Mouse (Mus musculus) kidney, embryonic 14.5 days (tissue): ENCODE results near the gene Nup153. TPM values are rescaled to one million over a fixed set of nuclear protein-coding genes. Genes with fewer than 3 reads are reported as not detected.

Experiments
- ATAC-seq: fragments of 200-750 bp; cut with Nextera tagmentation; 2 replicates; pipeline ENCODE4 v1.8.0; 2017; ENCODE audit warnings: moderate number of reproducible peaks, mild to moderate bottlenecking, moderate TSS enrichment, moderate library complexity; ENCODE audit not compliant: low FRiP score, low TSS enrichment
- H3K27ac ChIP-seq: fragments of 300-500 bp; sonication (generic); 2 replicates; pipeline ENCODE4 v1.5.1; 2014; ENCODE audit warnings: low read depth, mild to moderate bottlenecking, low read length, moderate library complexity, mixed read lengths
- H3K27me3 ChIP-seq: fragments of 300-500 bp; sonication (generic); 2 replicates; pipeline ENCODE4 v1.6.1; 2014; ENCODE audit warnings: mild to moderate bottlenecking, low read length; ENCODE audit not compliant: control insufficient read depth, insufficient read depth
- H3K36me3 ChIP-seq: fragments of 300-500 bp; sonication (generic); 2 replicates; pipeline ENCODE4 v1.6.1; 2014; ENCODE audit warnings: low read length, mixed read lengths; ENCODE audit not compliant: control insufficient read depth, insufficient read depth
- H3K4me1 ChIP-seq: fragments of 300-500 bp; sonication (generic); 2 replicates; pipeline ENCODE4 v1.6.1; 2014; ENCODE audit warnings: low read length, mixed read lengths; ENCODE audit not compliant: control insufficient read depth, insufficient read depth
- H3K4me2 ChIP-seq: fragments of 300-500 bp; sonication (generic); replicated peaks from 2 replicates; pipeline ENCODE4 v1.6.1; 2014; ENCODE audit warnings: low read depth, mild to moderate bottlenecking, low read length
- H3K4me3 ChIP-seq: fragments of 300-500 bp; sonication (generic); 2 replicates; pipeline ENCODE4 v1.5.1; 2014; ENCODE audit warnings: mild to moderate bottlenecking, low read length
- H3K9ac ChIP-seq: fragments of 300-500 bp; sonication (generic); 2 replicates; pipeline ENCODE4 v1.6.1; 2014; ENCODE audit warnings: low read depth, mild to moderate bottlenecking, low read length, moderate library complexity
- H3K9me3 ChIP-seq: fragments of 300-500 bp; sonication (generic); 2 replicates; pipeline ENCODE4 v1.6.1; 2016; ENCODE audit warnings: low read length; ENCODE audit not compliant: control insufficient read depth
- WGBS: fragments of 180-500 bp; shearing (Covaris S2); extraction: QIAGEN DNeasy Blood & Tissue Kit; methylation state at CpG from one replicate; pipeline ENCODE4 v1.1.7; 2014; 5-methylcytosine and 5-hydroxymethylcytosine counted together
- polyA plus RNA-seq: library from polyadenylated mRNA; unstranded; fragments of >200 nt; fragmentation: Nextera tagmentation; extraction: Ambion mirVana; gene quantifications from 2 replicates; pipeline ENCODE4 v1.2.1, GENCODE M21; 2014

Gene Nup153
- polyA plus RNA-seq, 1 experiment from 2014 or later = 47.2 TPM

- H3K4me2 ChIP-seq = peak within 1 kb of the TSS; percentile 86
- peaks cover 5% of the 10 kb centered on the region for H3K4me1 ChIP-seq
- H3K36me3 ChIP-seq = peaks cover 18% of the 10 kb centered on the region; the same call in 1 of the 2 replicates
- WGBS = 1% methylated on average over 38 of the region's 46 CpGs
- no peaks in the 10 kb centered on the region for H3K9me3 ChIP-seq
- H3K27me3 ChIP-seq = no peaks in the 10 kb centered on the region
- peak; percentile 93 for ATAC-seq
- H3K27ac ChIP-seq = peak within 1 kb of the TSS; percentile 62
- H3K4me3 ChIP-seq = peak within 1 kb of the TSS; percentile 90
- peak within 1 kb of the TSS; percentile 87 for H3K9ac ChIP-seq
These were observed 58.6 kb downstream of the Nup153 start, which contains the start of gene Fam8a1 for GRCm38 (mm10) chr13:46669048-46669619. TSS of gene Fam8a1 (plus strand) at chr13:46669522.

GRCm38 (mm10) chr13:46663461-46663964 lies 64.2 kb downstream of the Nup153 start:
- 24% methylated on average over 4 of the region's 4 CpGs for WGBS
- no peak for ATAC-seq

GRCm38 (mm10) chr13:46659211-46659610 lies 68.5 kb downstream of the Nup153 start:
- ATAC-seq = no peak
- Histone ChIP-seq H3K4me2 (no peak overlapping the region), H3K4me3 (no peak overlapping the region), H3K9ac (no peak overlapping the region), H3K36me3 (no peaks in the 10 kb centered on the region), H3K27me3 (no peaks in the 10 kb centered on the region; the same call in 1 of the 2 replicates), H3K9me3 (no peaks in the 10 kb centered on the region), H3K4me1 (no peaks in the 10 kb centered on the region), H3K27ac (no peak overlapping the region)
- WGBS = 89% methylated on average over 5 of the region's 5 CpGs

More at GRCm38 (mm10) chr13:46663461-46663964, 64.2 kb downstream of the Nup153 start:
- Histone ChIP-seq H3K4me3 (no peak overlapping the region), H3K27me3 (no peaks in the 10 kb centered on the region; the same call in 1 of the 2 replicates), H3K4me2 (no peak overlapping the region), H3K27ac (no peak overlapping the region), H3K9ac (no peak overlapping the region), H3K4me1 (no peaks in the 10 kb centered on the region), H3K36me3 (no peaks in the 10 kb centered on the region), H3K9me3 (no peaks in the 10 kb centered on the region)

- H3K27me3 ChIP-seq = no peaks in the 10 kb centered on the region
- H3K36me3 ChIP-seq = no peaks in the 10 kb centered on the region
- no peak overlapping the region for H3K27ac ChIP-seq
- H3K9me3 ChIP-seq = no peaks in the 10 kb centered on the region
- WGBS = 83% methylated on average over 5 of the region's 5 CpGs
- H3K9ac ChIP-seq = no peak overlapping the region
- H3K4me3 ChIP-seq = no peak overlapping the region
- no peak for ATAC-seq
- no peaks in the 10 kb centered on the region for H3K4me1 ChIP-seq
- H3K4me2 ChIP-seq = no peak overlapping the region
These were observed 73.2 kb downstream of the Nup153 start for GRCm38 (mm10) chr13:46654566-46654965.

GRCm38 (mm10) chr13:46653671-46654070 lies 74.1 kb downstream of the Nup153 start:
- no peak overlapping the region for H3K4me3 ChIP-seq
- ATAC-seq = no peak
- H3K4me2 ChIP-seq = no peak overlapping the region
- no peak overlapping the region for H3K9ac ChIP-seq
- H3K36me3 ChIP-seq = no peaks in the 10 kb centered on the region
- 71% methylated on average over 4 of the region's 4 CpGs for WGBS
- H3K27ac ChIP-seq = no peak overlapping the region
- no peaks in the 10 kb centered on the region for H3K4me1 ChIP-seq
- no peaks in the 10 kb centered on the region for H3K27me3 ChIP-seq
- no peaks in the 10 kb centered on the region for H3K9me3 ChIP-seq

- H3K9ac ChIP-seq = no peak overlapping the region
- no peak overlapping the region for H3K4me2 ChIP-seq
- ATAC-seq = no peak
- H3K4me3 ChIP-seq = no peak overlapping the region
- no peaks in the 10 kb centered on the region for H3K27me3 ChIP-seq
- no peaks in the 10 kb centered on the region for H3K9me3 ChIP-seq
- WGBS = 84% methylated on average over 7 of the region's 7 CpGs
- no peaks in the 10 kb centered on the region for H3K36me3 ChIP-seq
- H3K27ac ChIP-seq = no peak overlapping the region
- H3K4me1 ChIP-seq = no peaks in the 10 kb centered on the region
These were observed 75.1 kb downstream of the Nup153 start for GRCm38 (mm10) chr13:46652671-46653070.

- 84% methylated on average over 7 of the region's 7 CpGs for WGBS
- Histone ChIP-seq H3K9ac (no peak overlapping the region), H3K36me3 (no peaks in the 10 kb centered on the region), H3K4me2 (no peak overlapping the region), H3K9me3 (no peaks in the 10 kb centered on the region), H3K4me1 (no peaks in the 10 kb centered on the region), H3K4me3 (no peak overlapping the region), H3K27me3 (no peaks in the 10 kb centered on the region), H3K27ac (no peak overlapping the region)
- ATAC-seq = no peak
These were observed 75.9 kb downstream of the Nup153 start for GRCm38 (mm10) chr13:46651853-46652252.

GRCm38 (mm10) chr13:46645476-46645875 lies 82.3 kb downstream of the Nup153 start:
- Histone ChIP-seq H3K36me3 (no peaks in the 10 kb centered on the region), H3K27ac (no peak overlapping the region)
- no peak for ATAC-seq

GRCm38 (mm10) chr13:46644175-46644574 lies 83.6 kb downstream of the Nup153 start:
- H3K9ac ChIP-seq = no peak overlapping the region
- peaks cover 7% of the 10 kb centered on the region; the same call in 1 of the 2 replicates for H3K9me3 ChIP-seq
- no peak overlapping the region for H3K27ac ChIP-seq
- no peak overlapping the region for H3K4me3 ChIP-seq
- ATAC-seq = no peak
- H3K4me2 ChIP-seq = no peak overlapping the region
- no peaks in the 10 kb centered on the region for H3K27me3 ChIP-seq
- H3K4me1 ChIP-seq = no peaks in the 10 kb centered on the region
- no peaks in the 10 kb centered on the region for H3K36me3 ChIP-seq
- 82% methylated on average over 6 of the region's 6 CpGs for WGBS

More at GRCm38 (mm10) chr13:46645476-46645875, 82.3 kb downstream of the Nup153 start:
- no peak overlapping the region for H3K4me2 ChIP-seq
- H3K4me1 ChIP-seq = no peaks in the 10 kb centered on the region
- no peak overlapping the region for H3K9ac ChIP-seq
- H3K4me3 ChIP-seq = no peak overlapping the region
- 74% methylated on average over 6 of the region's 6 CpGs for WGBS
- peaks cover 7% of the 10 kb centered on the region; the same call in 1 of the 2 replicates for H3K9me3 ChIP-seq
- no peaks in the 10 kb centered on the region for H3K27me3 ChIP-seq
